Mouse (Mus musculus): ENCODE data around the gene Serinc5. TPM values are rescaled to one million over a fixed set of nuclear protein-coding genes. Genes with fewer than 3 reads are reported as not detected.
A peak's percentile ranks its signal among the peaks of the same experiment; 100 is the strongest.

Serinc5 gene
- polyA plus RNA-seq, 1 experiment, result 19.7 TPM

DNA sequence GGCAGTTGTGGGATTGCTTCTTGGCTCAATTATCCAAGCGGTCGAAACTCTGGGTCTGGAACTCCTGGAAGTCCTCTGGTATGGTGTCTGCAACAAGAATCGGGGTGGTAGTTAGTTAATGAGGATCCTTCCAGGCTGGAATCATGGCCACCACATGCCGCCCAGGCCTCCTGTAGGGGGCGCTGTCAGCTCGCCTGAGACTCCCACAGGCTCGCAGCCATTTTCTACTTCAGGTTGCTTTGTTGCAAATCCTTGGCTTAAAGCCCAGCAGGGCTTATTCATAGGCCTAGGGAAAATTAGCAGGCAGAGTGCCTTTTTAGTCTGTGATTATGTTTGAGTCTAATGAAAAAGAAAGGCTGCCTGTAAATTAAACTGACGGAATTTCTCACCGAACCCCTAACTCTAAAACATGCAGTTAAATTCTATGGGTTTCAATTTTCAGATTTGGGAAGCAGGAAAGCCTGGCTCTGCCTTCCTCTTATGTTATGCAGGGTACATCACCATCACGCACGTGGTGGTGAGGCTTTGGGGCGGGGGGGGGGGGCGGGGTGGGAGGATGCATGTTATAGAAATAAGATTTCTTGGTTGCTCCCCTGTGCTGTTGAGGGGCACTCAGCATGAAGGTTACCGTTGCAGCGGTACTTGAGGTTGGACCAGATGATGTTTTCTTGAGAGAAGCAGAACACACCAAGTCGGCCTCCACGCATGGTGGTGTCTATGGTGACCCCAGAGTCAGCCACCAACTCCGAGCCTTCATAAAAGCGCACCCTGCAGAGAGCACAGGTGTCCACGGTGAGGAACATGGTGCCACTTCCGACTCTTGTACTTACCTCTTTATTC, 141.1 kb downstream of the Serinc5 start:
- Histone ChIP-seq H3K9me3 (replicated peaks; ENCODE audit: control insufficient read depth, insufficient read depth, low read length, poor library complexity, severe bottlenecking) (no peaks in the 10 kb centered on the region), H3K27ac (ENCODE audit: insufficient read depth, low read length) (no peak overlapping the region), H3K4me1 (ENCODE audit: control insufficient read depth, insufficient read depth, low read length) (no peaks in the 10 kb centered on the region), H3K27me3 (ENCODE audit: control insufficient read depth, insufficient read depth, low read length, poor library complexity, severe bottlenecking) (no peaks in the 10 kb centered on the region), H3K36me3 (ENCODE audit: control insufficient read depth, insufficient read depth, low read length, poor library complexity, severe bottlenecking) (no peaks in the 10 kb centered on the region), H3K4me3 (ENCODE audit: low read depth, low read length) (no peak overlapping the region), H3K9ac (ENCODE audit: low read depth, poor library complexity, severe bottlenecking) (no peak overlapping the region)
- peak; percentile 83 for TF ChIP-seq CTCF (IDR thresholded peaks at IDR 0.05; ENCODE audit: low read depth, low read length)
- TF ChIP-seq POLR2A (IDR thresholded peaks at IDR 0.05; ENCODE audit: insufficient read depth, low read length), result no peak

DNA sequence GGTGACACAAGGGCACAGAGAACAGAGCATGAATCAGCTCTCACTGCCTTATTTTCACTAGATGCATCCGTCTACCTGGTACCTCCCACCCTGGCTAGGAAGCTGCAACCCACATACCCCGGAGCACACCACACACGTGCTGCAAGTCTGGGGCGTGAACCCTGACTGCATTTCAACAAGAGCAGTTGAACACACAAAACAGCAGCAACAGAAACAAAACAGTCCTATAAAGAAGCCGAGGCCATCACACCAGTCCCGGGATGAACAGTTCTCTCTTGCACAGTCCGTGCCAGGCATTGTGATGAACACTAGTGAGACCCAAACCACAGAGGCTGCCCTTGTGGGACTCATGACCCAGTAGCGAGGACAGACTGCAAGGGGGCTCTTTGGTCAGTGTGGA, 142.8 kb downstream of the Serinc5 start:
- Histone ChIP-seq H3K9me3 (replicated peaks; ENCODE audit: control insufficient read depth, insufficient read depth, low read length, poor library complexity, severe bottlenecking) (no peaks in the 10 kb centered on the region), H3K36me3 (ENCODE audit: control insufficient read depth, insufficient read depth, low read length, poor library complexity, severe bottlenecking) (no peaks in the 10 kb centered on the region), H3K27ac (ENCODE audit: insufficient read depth, low read length) (no peak overlapping the region), H3K4me1 (ENCODE audit: control insufficient read depth, insufficient read depth, low read length) (no peaks in the 10 kb centered on the region), H3K4me3 (ENCODE audit: low read depth, low read length) (no peak overlapping the region), H3K9ac (ENCODE audit: low read depth, poor library complexity, severe bottlenecking) (no peak overlapping the region), H3K27me3 (ENCODE audit: control insufficient read depth, insufficient read depth, low read length, poor library complexity, severe bottlenecking) (no peaks in the 10 kb centered on the region)
- TF ChIP-seq POLR2A (IDR thresholded peaks at IDR 0.05; ENCODE audit: insufficient read depth, low read length), result no peak
- TF ChIP-seq EP300 (IDR thresholded peaks at IDR 0.05; ENCODE audit: insufficient read depth, low read depth, low read length), result no peak
- TF ChIP-seq CTCF (IDR thresholded peaks at IDR 0.05; ENCODE audit: low read depth, low read length), result no peak

DNA sequence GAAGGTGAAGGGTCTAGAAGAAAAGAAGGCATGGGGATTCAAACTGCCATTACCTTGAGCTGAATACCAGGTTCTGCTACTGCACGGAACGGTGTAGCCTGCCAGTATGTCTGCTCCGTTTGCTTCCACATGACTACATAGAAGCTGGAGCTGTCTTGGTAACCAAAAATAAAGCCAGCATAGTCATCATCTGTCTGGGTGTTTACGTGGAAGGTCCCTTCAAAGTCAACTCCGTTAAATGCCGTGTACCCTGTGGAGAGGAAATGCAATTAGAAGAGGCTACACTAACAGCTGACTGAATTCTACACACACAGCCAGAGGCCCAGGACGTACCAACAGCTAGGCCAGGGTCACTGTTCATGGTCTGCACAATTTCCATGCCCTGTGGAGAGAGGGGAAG, 144.1 kb downstream of the Serinc5 start:
- H3K27me3 ChIP-seq (ENCODE audit: control insufficient read depth, insufficient read depth, low read length, poor library complexity, severe bottlenecking), result no peaks in the 10 kb centered on the region
- no peaks in the 10 kb centered on the region for H3K4me1 ChIP-seq (ENCODE audit: control insufficient read depth, insufficient read depth, low read length)
- H3K36me3 ChIP-seq (ENCODE audit: control insufficient read depth, insufficient read depth, low read length, poor library complexity, severe bottlenecking), result no peaks in the 10 kb centered on the region
- no peak overlapping the region for H3K4me3 ChIP-seq (ENCODE audit: low read depth, low read length)
- H3K9ac ChIP-seq (ENCODE audit: low read depth, poor library complexity, severe bottlenecking), result no peak overlapping the region
- H3K9me3 ChIP-seq (replicated peaks; ENCODE audit: control insufficient read depth, insufficient read depth, low read length, poor library complexity, severe bottlenecking), result no peaks in the 10 kb centered on the region
- TF ChIP-seq POLR2A (IDR thresholded peaks at IDR 0.05; ENCODE audit: insufficient read depth, low read length) (no peak), CTCF (IDR thresholded peaks at IDR 0.05; ENCODE audit: low read depth, low read length) (no peak), EP300 (IDR thresholded peaks at IDR 0.05; ENCODE audit: insufficient read depth, low read depth, low read length) (no peak)
- H3K27ac ChIP-seq (ENCODE audit: insufficient read depth, low read length), result no peak overlapping the region

DNA sequence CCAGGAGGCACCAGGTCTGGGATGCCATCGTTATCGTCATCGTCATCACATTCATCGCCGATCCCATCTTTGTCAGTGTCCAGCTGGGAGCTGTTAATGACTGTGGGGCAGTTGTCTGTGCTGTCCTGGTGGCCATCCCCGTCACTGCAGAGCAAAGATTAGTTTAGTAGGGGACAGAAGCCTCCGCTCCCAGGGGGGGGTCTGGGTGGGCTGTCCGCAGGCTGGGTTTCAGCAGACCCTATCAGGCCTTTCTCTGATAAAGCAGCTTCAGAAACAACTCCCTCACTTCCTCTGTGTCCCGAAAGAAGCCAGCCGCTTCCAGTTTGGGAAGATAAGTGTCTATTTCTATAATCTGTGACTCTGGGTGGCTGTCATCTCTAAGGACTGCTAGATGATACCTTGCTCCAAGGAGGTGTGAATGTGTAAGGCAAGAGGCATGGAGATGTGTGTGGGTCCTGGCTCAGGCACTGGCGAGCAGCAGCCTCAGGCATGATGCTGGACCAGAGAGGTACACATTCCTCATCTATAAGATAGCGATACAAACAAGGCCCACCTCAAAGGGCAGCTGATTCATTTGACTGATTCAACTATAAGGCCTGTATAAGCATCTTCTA, 147.2 kb downstream of the Serinc5 start:
- H3K27me3 ChIP-seq (ENCODE audit: control insufficient read depth, insufficient read depth, low read length, poor library complexity, severe bottlenecking), result no peaks in the 10 kb centered on the region
- H3K9ac ChIP-seq (ENCODE audit: low read depth, poor library complexity, severe bottlenecking), result no peak overlapping the region
- H3K4me3 ChIP-seq (ENCODE audit: low read depth, low read length), result no peak overlapping the region
- H3K27ac ChIP-seq (ENCODE audit: insufficient read depth, low read length), result no peak overlapping the region
- H3K4me1 ChIP-seq (ENCODE audit: control insufficient read depth, insufficient read depth, low read length), result no peaks in the 10 kb centered on the region
- TF ChIP-seq EP300 (IDR thresholded peaks at IDR 0.05; ENCODE audit: insufficient read depth, low read depth, low read length) (no peak), CTCF (IDR thresholded peaks at IDR 0.05; ENCODE audit: low read depth, low read length) (no peak), POLR2A (IDR thresholded peaks at IDR 0.05; ENCODE audit: insufficient read depth, low read length) (no peak)
- no peaks in the 10 kb centered on the region for H3K36me3 ChIP-seq (ENCODE audit: control insufficient read depth, insufficient read depth, low read length, poor library complexity, severe bottlenecking)
- H3K9me3 ChIP-seq (replicated peaks; ENCODE audit: control insufficient read depth, insufficient read depth, low read length, poor library complexity, severe bottlenecking), result no peaks in the 10 kb centered on the region

DNA sequence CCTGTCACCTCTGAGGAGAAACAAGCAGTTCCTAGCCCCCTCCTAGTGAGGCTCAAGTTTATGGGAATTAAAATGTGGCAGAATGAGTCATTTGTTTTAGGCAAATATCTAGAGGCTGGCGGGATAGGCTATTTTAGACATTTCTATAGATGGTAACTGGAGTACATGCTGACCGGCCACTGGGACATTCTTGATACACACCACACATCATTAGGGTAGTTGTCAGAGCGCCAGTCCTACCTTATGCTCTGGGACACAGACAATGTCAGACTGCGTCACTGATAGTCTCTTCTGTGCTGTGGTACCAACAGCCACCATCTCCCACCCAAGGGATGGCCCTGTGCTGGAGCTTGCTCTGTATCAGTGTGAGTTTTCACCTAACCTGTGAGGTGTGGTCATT, 148.2 kb downstream of the Serinc5 start:
- no peaks in the 10 kb centered on the region for H3K9me3 ChIP-seq (replicated peaks; ENCODE audit: control insufficient read depth, insufficient read depth, low read length, poor library complexity, severe bottlenecking)
- H3K27ac ChIP-seq (ENCODE audit: insufficient read depth, low read length), result no peak overlapping the region
- no peaks in the 10 kb centered on the region for H3K4me1 ChIP-seq (ENCODE audit: control insufficient read depth, insufficient read depth, low read length)
- no peak overlapping the region for H3K4me3 ChIP-seq (ENCODE audit: low read depth, low read length)
- no peak for TF ChIP-seq CTCF (IDR thresholded peaks at IDR 0.05; ENCODE audit: low read depth, low read length)
- no peak for TF ChIP-seq EP300 (IDR thresholded peaks at IDR 0.05; ENCODE audit: insufficient read depth, low read depth, low read length)
- no peak for TF ChIP-seq POLR2A (IDR thresholded peaks at IDR 0.05; ENCODE audit: insufficient read depth, low read length)
- no peaks in the 10 kb centered on the region for H3K36me3 ChIP-seq (ENCODE audit: control insufficient read depth, insufficient read depth, low read length, poor library complexity, severe bottlenecking)
- H3K9ac ChIP-seq (ENCODE audit: low read depth, poor library complexity, severe bottlenecking), result no peak overlapping the region
- no peaks in the 10 kb centered on the region for H3K27me3 ChIP-seq (ENCODE audit: control insufficient read depth, insufficient read depth, low read length, poor library complexity, severe bottlenecking)

DNA sequence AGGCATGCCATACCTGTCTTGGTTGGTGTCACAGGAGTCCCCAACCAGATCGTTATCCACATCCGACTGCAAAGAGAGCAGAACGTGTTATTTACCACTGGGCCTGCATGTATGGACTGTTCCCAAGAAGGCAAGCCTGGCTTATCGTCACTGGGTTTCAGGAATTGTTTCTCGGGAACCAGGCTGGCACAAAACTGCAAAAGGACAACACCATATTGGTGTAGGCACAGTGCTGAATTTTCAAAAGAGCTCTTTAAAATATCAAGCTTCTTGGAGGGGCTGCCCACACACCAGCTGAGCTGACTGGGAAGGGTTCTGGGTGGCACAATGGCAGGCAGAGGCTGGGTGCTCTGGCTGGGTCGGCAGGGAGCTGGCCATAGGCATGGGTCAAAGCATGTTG, 149.6 kb downstream of the Serinc5 start:
- H3K4me3 ChIP-seq (ENCODE audit: low read depth, low read length), result no peak overlapping the region
- H3K27me3 ChIP-seq (ENCODE audit: control insufficient read depth, insufficient read depth, low read length, poor library complexity, severe bottlenecking), result no peaks in the 10 kb centered on the region
- H3K9me3 ChIP-seq (replicated peaks; ENCODE audit: control insufficient read depth, insufficient read depth, low read length, poor library complexity, severe bottlenecking), result no peaks in the 10 kb centered on the region
- no peak overlapping the region for H3K27ac ChIP-seq (ENCODE audit: insufficient read depth, low read length)
- no peak overlapping the region for H3K9ac ChIP-seq (ENCODE audit: low read depth, poor library complexity, severe bottlenecking)
- TF ChIP-seq CTCF (IDR thresholded peaks at IDR 0.05; ENCODE audit: low read depth, low read length) (no peak), EP300 (IDR thresholded peaks at IDR 0.05; ENCODE audit: insufficient read depth, low read depth, low read length) (no peak), POLR2A (IDR thresholded peaks at IDR 0.05; ENCODE audit: insufficient read depth, low read length) (no peak)
- H3K4me1 ChIP-seq (ENCODE audit: control insufficient read depth, insufficient read depth, low read length), result no peaks in the 10 kb centered on the region
- no peaks in the 10 kb centered on the region for H3K36me3 ChIP-seq (ENCODE audit: control insufficient read depth, insufficient read depth, low read length, poor library complexity, severe bottlenecking)

Other genes with a start within 250 kb of the Serinc5 start
- 0.19 and 0.32 TPM in 2 replicates for gene Ankrd34b, start 185.2 kb upstream of the Serinc5 start, polyA plus RNA-seq (2011; ENCODE audit: insufficient read depth, insufficient read length, low read depth, missing spikeins)
- 0.67 and 1.7 TPM in 2 replicates for gene Fam151b, start 127.1 kb upstream of the Serinc5 start, polyA plus RNA-seq (2011; ENCODE audit: insufficient read depth, insufficient read length, low read depth, missing spikeins)
- gene Zfyve16, start 80.2 kb upstream of the Serinc5 start, polyA plus RNA-seq (2011; ENCODE audit: insufficient read depth, insufficient read length, low read depth, missing spikeins), result 15.1 and 18.9 TPM in 2 replicates
- not detected in 2 replicates for gene Spz1, start 34.9 kb upstream of the Serinc5 start, polyA plus RNA-seq (2011; ENCODE audit: insufficient read depth, insufficient read length, low read depth, missing spikeins)
- 0.49 TPM in 1 of 2 replicates, not detected in the other for gene Thbs4, start 183.7 kb downstream of the Serinc5 start, polyA plus RNA-seq (2011; ENCODE audit: insufficient read depth, insufficient read length, low read depth, missing spikeins)
- gene Mtx3, start 233.7 kb downstream of the Serinc5 start, polyA plus RNA-seq (2011; ENCODE audit: insufficient read depth, insufficient read length, low read depth, missing spikeins), result 20.6 and 23.5 TPM in 2 replicates